Mouse (Mus musculus) bone marrow macrophage, adult 2 months (primary cell): Measurements from ENCODE around the gene Art2b. TPM values are rescaled to one million over a fixed set of nuclear protein-coding genes. Genes with fewer than 3 reads are reported as not detected.
"Not testable (repeated sequence)": the region's sequence is repeated elsewhere in the genome, so short reads cannot be mapped to it uniquely, and the experiment has no call there.

Experiments used
- H3K27ac ChIP-seq: 2 replicates; pipeline ENCODE4 v1.5.1; 2012; ENCODE audit warnings: low read depth, low read length; ENCODE audit not compliant: insufficient read depth
- H3K4me1 ChIP-seq: 2 replicates; pipeline ENCODE4 v1.6.1; 2012; ENCODE audit warnings: low read length; ENCODE audit not compliant: control insufficient read depth, insufficient read depth
- H3K4me3 ChIP-seq: 2 replicates; pipeline ENCODE4 v1.5.1; 2012; ENCODE audit warnings: mild to moderate bottlenecking, low read length, moderate library complexity; ENCODE audit not compliant: insufficient read depth
- CTCF ChIP-seq: IDR thresholded peaks from 2 replicates; pipeline ENCODE4 v1.5.1; 2012; ENCODE audit warnings: low read depth, mild to moderate bottlenecking, low read length, moderate library complexity
- POLR2A ChIP-seq: IDR thresholded peaks from 2 replicates; pipeline ENCODE4 v1.6.1; 2012; ENCODE audit warnings: mild to moderate bottlenecking, low read depth, low read length, borderline replicate concordance
- polyA plus RNA-seq: library from polyadenylated mRNA; stranded (reverse); fragments of >200 nt; gene quantifications from 2 replicates; pipeline ENCODE4 v1.2.4, GENCODE M21; 2012; ENCODE audit not compliant: missing spikeins, insufficient read depth, insufficient read length

The Art2b gene
- polyA plus RNA-seq, 1 experiment, result not detected

DNA sequence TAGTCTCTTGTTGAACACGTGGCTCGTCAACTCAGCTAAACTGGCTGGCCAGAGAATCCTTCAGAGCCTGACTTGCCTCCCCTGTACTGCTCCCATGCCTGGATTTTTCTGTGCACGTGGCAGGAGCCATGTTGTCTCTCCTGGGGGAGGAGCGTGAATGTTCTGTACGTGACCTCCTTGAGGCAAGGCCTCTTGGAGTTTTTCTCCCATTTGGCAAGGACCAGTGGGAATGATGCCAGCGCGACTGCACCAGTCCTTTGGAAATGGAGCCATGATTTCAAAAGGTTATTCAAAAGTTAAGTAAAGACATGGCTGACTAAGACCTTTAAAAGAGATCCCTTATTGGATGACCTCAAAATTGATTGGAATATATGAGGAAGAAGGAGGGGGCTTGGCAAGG lies 30.0 kb upstream of the Art2b start:
- no peak for TF ChIP-seq CTCF
- no peak for TF ChIP-seq POLR2A
- Histone ChIP-seq H3K27ac (no peak overlapping the region), H3K4me3 (no peak overlapping the region), H3K4me1 (peaks cover 4% of the 10 kb centered on the region)

DNA sequence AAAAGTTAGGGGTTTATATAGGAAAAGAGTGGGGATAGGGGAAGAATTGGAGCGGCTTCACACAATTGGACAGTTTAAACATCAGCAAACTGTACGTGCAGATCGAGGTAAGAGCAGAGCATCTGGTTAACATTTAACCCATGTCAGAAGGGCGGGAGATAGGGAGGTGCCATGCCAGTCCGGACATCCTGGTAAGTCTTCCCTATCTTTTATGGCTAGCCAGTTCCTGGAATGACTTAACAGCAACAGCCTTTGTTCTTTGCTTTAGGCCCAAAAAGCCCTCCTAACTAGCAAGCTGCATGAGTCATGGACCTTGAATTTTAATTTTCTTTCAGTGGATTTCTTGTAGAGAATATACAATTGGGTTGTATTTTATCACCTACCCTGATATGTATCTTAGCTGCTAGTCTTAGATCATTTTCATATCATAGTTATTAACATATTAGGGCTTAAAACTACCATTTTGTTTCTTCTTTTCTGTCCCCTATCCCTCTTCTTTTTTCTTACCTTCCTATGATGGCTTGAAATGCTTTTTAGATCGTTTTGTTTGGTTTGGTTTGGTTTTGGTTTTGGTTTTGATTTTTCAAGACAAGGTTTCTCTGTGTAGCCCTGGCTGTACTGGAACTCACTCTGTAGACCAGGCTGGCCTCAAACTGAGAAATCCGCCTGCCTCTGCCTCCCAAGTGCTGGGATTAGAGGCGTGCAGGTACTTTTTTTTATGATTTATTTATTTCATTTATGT lies 27.6 kb upstream of the Art2b start:
- not testable (repeated sequence) for H3K4me1 ChIP-seq, H3K4me3 ChIP-seq, H3K27ac ChIP-seq

DNA sequence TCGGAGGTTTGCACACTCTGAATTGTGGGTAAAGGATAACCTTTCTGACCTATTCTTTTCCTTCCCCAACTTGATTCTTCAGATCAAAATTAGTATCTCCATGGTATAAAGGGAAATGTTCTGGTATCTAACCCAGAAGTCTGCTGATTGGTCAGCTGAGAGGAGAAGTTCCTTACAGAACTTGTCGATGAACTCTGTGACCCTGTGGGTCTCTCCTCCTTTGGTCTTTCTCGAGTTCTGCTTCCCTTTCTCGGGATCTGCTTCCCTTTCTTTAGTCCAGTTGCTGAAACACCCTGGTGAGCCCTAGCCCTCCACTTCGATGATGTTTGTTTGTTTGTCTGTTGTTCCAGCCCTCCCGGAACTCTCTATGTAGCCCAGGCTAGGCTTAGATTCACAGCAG lies 22.4 kb upstream of the Art2b start:
- no peak for TF ChIP-seq CTCF
- no peak for TF ChIP-seq POLR2A

DNA sequence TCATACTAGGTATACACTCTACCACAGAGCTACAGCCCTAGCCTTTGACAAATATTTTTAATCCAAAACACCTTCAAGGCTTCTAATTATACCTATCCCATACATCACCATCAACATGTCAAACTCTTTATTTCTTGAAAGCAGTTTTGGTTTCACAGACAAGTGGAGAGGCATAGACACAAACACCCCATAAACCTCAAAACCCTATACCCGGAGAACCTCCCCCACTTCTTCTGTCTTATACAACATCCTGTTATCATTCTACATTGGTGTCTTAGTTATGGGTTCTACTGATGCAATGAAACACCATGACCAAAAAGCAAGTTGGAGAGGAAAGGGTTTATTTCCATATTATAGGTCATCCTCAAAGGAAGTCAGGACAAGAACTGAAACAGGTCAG lies 15.0 kb upstream of the Art2b start:
- no peaks in the 10 kb centered on the region for H3K4me1 ChIP-seq
- H3K4me3 ChIP-seq, result no peak overlapping the region
- TF ChIP-seq CTCF, result no peak
- no peak for TF ChIP-seq POLR2A
- H3K27ac ChIP-seq, result no peak overlapping the region

More for the DNA sequence above, 22.4 kb upstream of the Art2b start:
- H3K4me1 ChIP-seq, result peaks cover 10% of the 10 kb centered on the region
- no peak overlapping the region for H3K4me3 ChIP-seq
- H3K27ac ChIP-seq, result peak overlapping the region; percentile 69

DNA sequence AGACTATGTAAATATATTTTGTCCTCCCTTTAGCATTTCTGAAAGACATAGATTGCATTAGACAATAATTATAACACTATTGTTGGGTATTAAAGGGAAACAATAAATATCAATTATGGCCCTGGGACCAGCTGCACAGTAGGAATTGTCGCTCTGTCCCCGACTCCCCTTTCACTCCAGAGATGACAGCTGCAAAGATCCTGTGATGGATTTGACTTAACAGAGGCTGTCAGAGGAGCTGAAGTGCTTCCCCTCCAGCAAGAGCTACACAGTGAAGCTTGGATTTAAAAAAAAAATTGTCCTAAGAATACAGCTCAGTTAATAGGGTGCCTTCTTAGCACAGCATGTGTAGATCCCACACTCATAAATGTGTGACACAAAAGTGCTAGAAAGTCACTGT lies 13.1 kb upstream of the Art2b start:
- no peaks in the 10 kb centered on the region for H3K4me1 ChIP-seq
- no peak overlapping the region for H3K27ac ChIP-seq
- H3K4me3 ChIP-seq, result no peak overlapping the region
- no peak for TF ChIP-seq CTCF
- no peak for TF ChIP-seq POLR2A

DNA sequence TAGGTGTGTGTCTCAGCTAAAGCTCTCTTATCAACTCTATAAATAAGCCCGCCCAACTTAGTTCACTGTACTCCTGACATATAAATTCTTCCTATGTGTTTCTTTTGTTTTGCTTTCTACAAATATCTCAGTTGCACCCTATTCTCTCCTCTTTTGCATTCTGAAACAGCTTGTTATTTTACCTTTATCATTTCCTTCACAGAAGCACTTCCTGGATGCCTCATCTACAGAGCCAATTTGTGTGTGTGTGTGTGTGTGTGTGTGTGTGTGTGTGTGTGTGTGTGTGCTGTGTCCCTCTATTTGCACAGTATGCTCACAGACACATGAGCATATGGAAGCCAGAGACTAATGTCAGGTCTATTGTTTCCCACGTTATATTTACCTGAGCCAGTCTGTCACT lies 9.6 kb upstream of the Art2b start:
- Histone ChIP-seq H3K4me3 (no peak overlapping the region), H3K27ac (no peak overlapping the region), H3K4me1 (no peaks in the 10 kb centered on the region)
- TF ChIP-seq CTCF (no peak), POLR2A (no peak)

DNA sequence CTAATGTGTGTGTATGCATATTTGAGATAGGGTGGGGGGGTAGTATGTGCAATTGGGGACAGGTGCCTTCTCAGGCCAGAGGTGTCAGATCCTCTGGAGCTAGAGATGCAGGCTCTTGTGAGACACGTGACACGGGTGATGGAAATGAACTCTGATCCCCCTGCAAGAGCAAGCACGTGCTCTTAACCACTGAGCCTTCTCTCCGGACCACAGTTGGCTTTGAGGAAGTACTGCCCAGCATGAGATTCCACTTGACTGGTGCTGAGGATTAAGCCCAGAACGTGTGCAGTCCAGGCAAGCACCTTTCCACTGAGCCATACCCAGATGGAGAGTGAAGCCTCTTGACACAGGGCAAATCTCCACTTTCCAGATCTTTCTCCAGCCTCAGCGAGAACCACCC lies 1.1 kb downstream of the Art2b start:
- H3K27ac ChIP-seq, result peak overlapping the region; percentile 29; the same call in 1 of the 2 replicates
- peaks cover 11% of the 10 kb centered on the region for H3K4me1 ChIP-seq
- not testable (repeated sequence) for H3K4me3 ChIP-seq

DNA sequence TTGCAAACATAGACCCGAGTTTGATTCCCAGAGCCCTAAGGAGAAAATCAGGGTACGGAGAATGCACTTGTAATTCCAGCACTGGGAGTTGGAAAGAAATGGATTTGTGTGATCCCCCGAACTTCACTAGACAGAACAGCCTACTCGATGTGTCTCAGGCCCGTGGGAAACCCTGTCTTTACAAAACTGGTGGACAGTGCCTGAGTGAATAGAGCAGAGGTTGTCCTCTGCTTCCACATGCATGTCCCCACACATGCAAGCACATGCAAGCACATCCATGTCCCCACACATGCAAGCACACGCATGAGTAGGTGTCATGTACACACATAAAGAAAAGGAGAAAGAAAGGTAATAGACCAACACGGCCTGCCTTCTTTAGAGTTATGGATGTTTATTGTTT lies 3.4 kb downstream of the Art2b start:
- TF ChIP-seq CTCF (no peak), POLR2A (no peak)
- Histone ChIP-seq H3K27ac (no peak overlapping the region), H3K4me3 (no peak overlapping the region), H3K4me1 (peaks cover 11% of the 10 kb centered on the region)

DNA sequence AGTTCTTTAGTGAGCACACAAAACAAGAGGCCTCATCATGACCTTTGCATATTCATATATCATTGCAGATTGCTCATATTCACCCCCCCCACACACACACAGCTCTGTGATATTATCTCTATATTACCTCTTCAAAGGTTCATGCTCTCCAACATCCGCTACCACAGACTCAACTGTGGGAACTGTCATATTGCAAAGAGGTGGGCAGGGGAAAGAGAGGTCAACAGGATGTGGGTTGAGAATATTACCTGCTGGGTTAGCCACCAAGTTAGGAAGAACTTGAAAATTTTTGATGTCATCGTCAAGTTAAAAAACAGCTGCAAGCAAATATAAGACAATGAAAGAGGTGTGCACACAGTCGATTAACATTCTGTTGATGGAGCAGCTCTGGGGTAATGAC lies 4.5 kb downstream of the Art2b start:
- not testable (repeated sequence) for H3K27ac ChIP-seq, H3K4me3 ChIP-seq
- peaks cover 11% of the 10 kb centered on the region for H3K4me1 ChIP-seq

DNA sequence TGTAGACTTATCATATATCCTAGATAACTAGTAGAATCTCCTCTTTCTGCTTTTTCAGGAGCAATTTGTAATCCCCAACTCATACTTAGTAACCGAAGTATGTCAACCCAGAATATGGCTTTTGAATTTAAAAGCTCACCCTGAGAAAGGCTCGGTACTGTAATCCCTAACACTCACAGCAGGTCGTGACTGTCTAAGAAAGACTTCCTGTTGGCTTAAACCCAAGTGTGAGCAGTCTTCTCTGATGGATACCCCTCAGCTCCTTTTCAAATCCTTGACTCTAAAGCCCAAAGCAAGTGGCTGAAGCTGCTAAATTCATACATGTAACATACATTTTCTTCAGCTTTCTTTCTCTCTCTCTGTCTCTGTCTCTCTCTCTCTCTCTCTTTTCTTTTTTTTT lies 11.0 kb downstream of the Art2b start:
- Histone ChIP-seq H3K4me1 (no peaks in the 10 kb centered on the region; the same call in 1 of the 2 replicates), H3K4me3 (no peak overlapping the region), H3K27ac (no peak overlapping the region)
- TF ChIP-seq CTCF (no peak), POLR2A (no peak)

DNA sequence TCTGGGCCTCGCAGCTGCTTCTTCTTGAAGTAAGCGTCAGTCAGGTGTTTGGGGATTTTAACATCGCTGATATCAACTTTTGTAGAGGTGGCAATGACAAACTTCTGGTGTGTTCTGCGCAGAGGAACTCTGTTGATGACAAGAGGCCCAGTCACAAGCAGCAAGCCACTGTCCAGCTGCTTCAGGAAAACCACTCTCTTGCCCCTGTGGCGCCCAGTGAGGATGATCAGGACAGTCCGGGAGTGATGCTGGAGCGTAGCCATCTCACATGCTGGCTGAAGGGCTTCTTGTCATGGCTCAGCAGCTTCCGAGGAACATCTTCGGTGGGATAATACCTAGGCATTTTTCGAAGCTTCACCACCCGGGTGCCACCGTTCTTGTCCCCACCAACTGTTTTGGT lies 11.8 kb downstream of the Art2b start:
- H3K4me1 ChIP-seq, H3K4me3 ChIP-seq, H3K27ac ChIP-seq: not testable (repeated sequence)
